Mouse (Mus musculus): ENCODE measurements at regions not wholly inside any gene's neighbourhood (a gene's known extent, or its start where the extent isn't known, plus 50 kb on each side); places are given as distances from the start of the nearest gene placed in this dataset.

GRCm38 (mm10) chr6:37686094-37686493 lies 156.1 kb downstream of the Akr1d1 start:
- TF ChIP-seq CTCF (IDR thresholded peaks at IDR 0.05; ENCODE audit: control insufficient read depth, insufficient read depth, low read length) (no peak), POLR2A (IDR thresholded peaks at IDR 0.05; ENCODE audit: borderline replicate concordance, control insufficient read depth, low read depth, low read length) (no peak)

All from bone marrow, adult 2 months (tissue).